Mouse (Mus musculus): Measurements from ENCODE around the gene Fam228b. TPM values are rescaled to one million over a fixed set of nuclear protein-coding genes. Genes with fewer than 3 reads are reported as not detected.
"Not testable (repeated sequence)": the region's sequence is repeated elsewhere in the genome, so short reads cannot be mapped to it uniquely, and the experiment has no call there.

Fam228b gene
- polyA plus RNA-seq, 1 experiment from 2014 or later = 2.6 TPM

DNA sequence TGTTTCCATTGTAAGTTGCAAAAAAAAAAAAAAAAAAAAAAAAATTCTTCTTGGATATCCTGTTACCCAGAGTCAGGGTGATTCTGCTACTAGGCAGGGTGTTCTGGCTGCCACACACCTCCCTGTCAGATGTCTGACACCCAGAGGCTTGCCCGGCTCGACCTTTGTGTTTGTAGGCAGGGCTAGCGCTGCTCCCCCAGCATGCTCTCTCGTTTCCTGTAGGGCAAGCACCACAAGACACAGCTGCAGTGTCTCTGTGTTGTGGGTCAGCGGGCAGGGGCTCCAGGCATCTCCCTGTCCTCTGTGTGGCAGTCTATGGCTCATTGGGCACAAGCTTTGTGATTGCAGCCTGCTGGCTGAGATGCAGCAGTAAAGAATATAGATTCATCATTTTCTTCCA lies 14.5 kb upstream of the Fam228b start:
- no peak overlapping the region for H3K4me3 ChIP-seq

GRCm38 (mm10) chr12:4781725-4782404 lies 12.8 kb upstream of the Fam228b start:
- H3K36me3 ChIP-seq; H3K4me2 ChIP-seq; H3K4me3 ChIP-seq; H3K9ac ChIP-seq; H3K27me3 ChIP-seq (replicated peaks); ATAC-seq (ENCODE audit: insufficient number of reproducible peaks, low FRiP score); H3K27ac ChIP-seq (ENCODE audit: poor library complexity, severe bottlenecking); H3K4me1 ChIP-seq (replicated peaks); H3K9me3 ChIP-seq (replicated peaks): not testable (repeated sequence)
- 76% methylated on average over 9 of the region's 9 CpGs for WGBS

More for the DNA sequence above, 14.5 kb upstream of the Fam228b start:
- Histone ChIP-seq H3K27me3 (replicated peaks) (no peaks in the 10 kb centered on the region), H3K36me3 (no peaks in the 10 kb centered on the region), H3K9me3 (replicated peaks) (no peaks in the 10 kb centered on the region), H3K27ac (ENCODE audit: poor library complexity, severe bottlenecking) (no peak overlapping the region), H3K9ac (no peak overlapping the region), H3K4me1 (replicated peaks) (no peaks in the 10 kb centered on the region), H3K4me2 (no peak overlapping the region)
- ATAC-seq (ENCODE audit: insufficient number of reproducible peaks, low FRiP score) = no peak
- 59% methylated on average over 5 of the region's 5 CpGs for WGBS

DNA sequence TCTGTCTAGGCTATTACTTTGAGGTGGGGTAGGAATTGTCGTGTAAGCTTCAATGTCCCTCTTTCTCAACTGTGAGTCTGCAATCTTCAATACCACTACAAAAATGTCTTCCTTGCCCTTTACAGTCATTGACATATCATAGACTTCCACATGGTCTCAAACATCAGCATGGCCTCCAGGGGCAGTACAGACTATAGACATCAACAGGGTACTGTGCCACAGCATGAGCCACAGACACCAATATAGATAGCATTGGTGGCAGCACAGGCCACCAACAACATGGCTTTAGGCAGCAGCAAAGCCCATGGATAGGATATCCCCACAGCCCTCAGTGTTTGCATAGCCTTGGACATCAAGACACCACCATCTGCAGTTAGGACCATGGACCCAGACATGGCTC lies 12.2 kb upstream of the Fam228b start:
- Histone ChIP-seq H3K9me3 (replicated peaks) (no peaks in the 10 kb centered on the region), H3K36me3 (no peaks in the 10 kb centered on the region), H3K9ac (no peak overlapping the region), H3K4me2 (no peak overlapping the region), H3K27ac (ENCODE audit: poor library complexity, severe bottlenecking) (no peak overlapping the region), H3K4me1 (replicated peaks) (no peaks in the 10 kb centered on the region), H3K27me3 (replicated peaks) (no peaks in the 10 kb centered on the region), H3K4me3 (no peak overlapping the region)
- WGBS = 67% methylated on average over 1 of the region's 1 CpGs
- ATAC-seq (ENCODE audit: insufficient number of reproducible peaks, low FRiP score) = no peak

- Histone ChIP-seq H3K4me3 (no peak overlapping the region), H3K27me3 (replicated peaks) (0 out of 2 replicates have a peak, but pooled peaks cover 2% of the 10 kb centered on the region), H3K9ac (no peak overlapping the region), H3K27ac (ENCODE audit: poor library complexity, severe bottlenecking) (no peak overlapping the region), H3K36me3 (no peaks in the 10 kb centered on the region), H3K9me3 (replicated peaks) (no peaks in the 10 kb centered on the region), H3K4me1 (replicated peaks) (no peaks in the 10 kb centered on the region), H3K4me2 (no peak overlapping the region)
- 60% methylated on average over 2 of the region's 2 CpGs for WGBS
- ATAC-seq (ENCODE audit: insufficient number of reproducible peaks, low FRiP score) = no peak
Observed at GRCm38 (mm10) chr12:4780245-4780644, 11.2 kb upstream of the Fam228b start.

- WGBS = 80% methylated on average over 6 of the region's 6 CpGs
- Histone ChIP-seq H3K27ac (ENCODE audit: poor library complexity, severe bottlenecking) (no peak overlapping the region), H3K27me3 (replicated peaks) (0 out of 2 replicates have a peak, but pooled peaks cover 2% of the 10 kb centered on the region), H3K9ac (no peak overlapping the region), H3K4me3 (no peak overlapping the region), H3K9me3 (replicated peaks) (no peaks in the 10 kb centered on the region), H3K4me2 (no peak overlapping the region), H3K4me1 (replicated peaks) (no peaks in the 10 kb centered on the region), H3K36me3 (no peaks in the 10 kb centered on the region)
- no peak for ATAC-seq (ENCODE audit: insufficient number of reproducible peaks, low FRiP score)
Observed at GRCm38 (mm10) chr12:4777734-4778133, 8.7 kb upstream of the Fam228b start.

GRCm38 (mm10) chr12:4775588-4775949 lies 6.5 kb upstream of the Fam228b start:
- H3K4me1 ChIP-seq (replicated peaks) = no peaks in the 10 kb centered on the region
- 57% methylated on average over 9 of the region's 9 CpGs for WGBS
- 0 out of 2 replicates have a peak, but pooled peaks cover 2% of the 10 kb centered on the region for H3K27me3 ChIP-seq (replicated peaks)
- H3K36me3 ChIP-seq = no peaks in the 10 kb centered on the region
- H3K4me2 ChIP-seq = no peak overlapping the region
- no peak overlapping the region for H3K4me3 ChIP-seq
- no peaks in the 10 kb centered on the region for H3K9me3 ChIP-seq (replicated peaks)
- H3K9ac ChIP-seq = no peak overlapping the region
- ATAC-seq (ENCODE audit: insufficient number of reproducible peaks, low FRiP score) = no peak
- H3K27ac ChIP-seq (ENCODE audit: poor library complexity, severe bottlenecking) = no peak overlapping the region

GRCm38 (mm10) chr12:4774895-4775587 lies 6.0 kb upstream of the Fam228b start:
- Histone ChIP-seq H3K9ac (no peak overlapping the region), H3K4me2 (no peak overlapping the region), H3K36me3 (no peaks in the 10 kb centered on the region), H3K4me3 (no peak overlapping the region), H3K9me3 (replicated peaks) (no peaks in the 10 kb centered on the region), H3K27ac (ENCODE audit: poor library complexity, severe bottlenecking) (no peak overlapping the region), H3K4me1 (replicated peaks) (no peaks in the 10 kb centered on the region), H3K27me3 (replicated peaks) (0 out of 2 replicates have a peak, but pooled peaks cover 2% of the 10 kb centered on the region)
- no peak for ATAC-seq (ENCODE audit: insufficient number of reproducible peaks, low FRiP score)
- WGBS = 82% methylated on average over 8 of the region's 8 CpGs

- Histone ChIP-seq H3K27me3 (replicated peaks) (no peaks in the 10 kb centered on the region), H3K27ac (ENCODE audit: poor library complexity, severe bottlenecking) (peak overlapping the region; percentile 73; the same call in 1 of the 2 replicates), H3K4me2 (peak overlapping the region; percentile 70), H3K36me3 (no peaks in the 10 kb centered on the region), H3K9me3 (replicated peaks) (no peaks in the 10 kb centered on the region), H3K9ac (peak overlapping the region; percentile 80), H3K4me1 (replicated peaks) (0 out of 2 replicates have a peak, but pooled peaks cover 3% of the 10 kb centered on the region), H3K4me3 (peak overlapping the region; percentile 63)
- 18% methylated on average over 13 of the region's 13 CpGs for WGBS
- ATAC-seq (ENCODE audit: insufficient number of reproducible peaks, low FRiP score) = peak; percentile 23
Observed at GRCm38 (mm10) chr12:4769333-4769723, 261 bp upstream of the Fam228b start.

DNA sequence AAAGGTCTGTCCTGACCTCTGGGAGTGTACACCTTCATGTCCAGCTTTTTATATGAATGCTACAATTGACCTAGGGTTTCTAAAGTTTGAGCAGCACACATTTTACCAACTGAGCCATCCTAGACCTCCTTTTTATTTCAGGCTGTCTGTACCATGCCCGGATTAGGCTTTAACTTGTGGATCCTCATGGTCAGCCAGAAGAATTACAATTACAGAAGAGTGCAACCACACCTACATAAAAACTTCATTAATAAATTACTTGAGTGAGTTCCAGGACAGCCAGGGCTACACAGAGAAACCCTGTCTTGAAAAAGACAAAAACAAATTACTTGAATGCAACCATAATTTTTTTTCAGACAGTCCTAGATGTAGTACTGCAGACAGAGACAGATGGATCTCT lies 12.0 kb downstream of the Fam228b start:
- Histone ChIP-seq H3K9ac (no peak overlapping the region), H3K36me3 (no peaks in the 10 kb centered on the region), H3K4me3 (no peak overlapping the region), H3K4me1 (replicated peaks) (no peaks in the 10 kb centered on the region), H3K27me3 (replicated peaks) (no peaks in the 10 kb centered on the region), H3K9me3 (replicated peaks) (0 out of 2 replicates have a peak, but pooled peaks cover 3% of the 10 kb centered on the region), H3K4me2 (no peak overlapping the region), H3K27ac (ENCODE audit: poor library complexity, severe bottlenecking) (no peak overlapping the region)
- no peak for ATAC-seq (ENCODE audit: insufficient number of reproducible peaks, low FRiP score)
- 86% methylated on average over 1 of the region's 1 CpGs for WGBS

DNA sequence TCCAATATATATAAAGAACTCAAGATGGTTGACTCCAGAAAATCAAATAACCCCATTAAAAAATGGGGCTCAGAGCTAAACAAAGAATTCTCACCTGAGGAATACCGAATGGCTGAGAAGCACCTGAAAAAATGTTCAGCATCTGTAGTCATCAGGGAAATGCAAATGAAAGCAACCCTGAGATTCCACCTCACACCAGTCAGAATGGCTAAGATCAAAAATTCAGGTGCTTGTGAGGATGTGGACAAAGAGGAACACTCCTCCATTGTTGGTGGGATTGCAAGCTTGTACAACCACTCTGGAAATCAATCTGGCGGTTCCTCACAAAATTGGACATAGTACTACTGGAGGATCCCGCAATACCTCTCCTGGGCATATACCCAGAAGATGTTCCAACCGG lies 14.6 kb downstream of the Fam228b start:
- not testable (repeated sequence) for H3K9me3 ChIP-seq (replicated peaks); H3K27me3 ChIP-seq (replicated peaks); H3K36me3 ChIP-seq; H3K4me2 ChIP-seq; H3K4me1 ChIP-seq (replicated peaks); H3K9ac ChIP-seq; ATAC-seq (ENCODE audit: insufficient number of reproducible peaks, low FRiP score); H3K27ac ChIP-seq (ENCODE audit: poor library complexity, severe bottlenecking); H3K4me3 ChIP-seq
- 79% methylated on average over 4 of the region's 4 CpGs for WGBS

GRCm38 (mm10) chr12:4744486-4744885 lies 24.6 kb downstream of the Fam228b start:
- 83% methylated on average over 10 of the region's 10 CpGs for WGBS
- Histone ChIP-seq H3K27ac (ENCODE audit: poor library complexity, severe bottlenecking) (no peak overlapping the region), H3K4me3 (no peak overlapping the region), H3K36me3 (no peaks in the 10 kb centered on the region), H3K4me1 (replicated peaks) (no peaks in the 10 kb centered on the region), H3K9me3 (replicated peaks) (no peaks in the 10 kb centered on the region), H3K4me2 (no peak overlapping the region), H3K27me3 (replicated peaks) (no peaks in the 10 kb centered on the region), H3K9ac (no peak overlapping the region)
- no peak for ATAC-seq (ENCODE audit: insufficient number of reproducible peaks, low FRiP score)
